Mouse (Mus musculus) lung, adult 2 months (tissue): ENCODE data around the gene Bdkrb2. TPM values are rescaled to one million over a fixed set of nuclear protein-coding genes. Genes with fewer than 3 reads are reported as not detected.

ENCODE experiments used
- DNase-seq: peaks from one replicate; pipeline ENCODE4 v3.0.0; 2022
- H3K4me1 ChIP-seq: fragments of 200-500 bp; 2 replicates; pipeline ENCODE4 v1.6.1; 2011; ENCODE audit warnings: low read length; ENCODE audit not compliant: control insufficient read depth, insufficient read depth
- H3K4me3 ChIP-seq: fragments of 200-500 bp; replicated peaks from 2 replicates; pipeline ENCODE3; 2011; ENCODE audit warnings: low read depth, mild to moderate bottlenecking, control low read depth, low read length; ENCODE audit errors: extremely low read depth
- CTCF ChIP-seq: fragments of 200-500 bp; IDR thresholded peaks from 2 replicates; pipeline ENCODE4 v1.5.1; 2011; ENCODE audit warnings: mild to moderate bottlenecking, low read length, control low read depth; ENCODE audit not compliant: insufficient read depth
- POLR2A ChIP-seq: fragments of 200-500 bp; IDR thresholded peaks from 2 replicates; pipeline ENCODE4 v1.6.1; 2011; ENCODE audit warnings: low read depth, mild to moderate bottlenecking, control low read depth, low read length, borderline replicate concordance; ENCODE audit errors: extremely low read depth
- WGBS: fragments of 180-500 bp; shearing (Covaris S2); methylation state at CpG from one replicate; pipeline ENCODE4 v1.1.7; 2018; 5-methylcytosine and 5-hydroxymethylcytosine counted together
- polyA plus RNA-seq: library from polyadenylated mRNA; depleted of rRNA; stranded (reverse); fragments of >200 nt; gene quantifications from 2 replicates; pipeline ENCODE4 v1.2.3, GENCODE M21; 2012

Bdkrb2 gene
- polyA plus RNA-seq, 1 experiment, result 4.8 TPM

DNA sequence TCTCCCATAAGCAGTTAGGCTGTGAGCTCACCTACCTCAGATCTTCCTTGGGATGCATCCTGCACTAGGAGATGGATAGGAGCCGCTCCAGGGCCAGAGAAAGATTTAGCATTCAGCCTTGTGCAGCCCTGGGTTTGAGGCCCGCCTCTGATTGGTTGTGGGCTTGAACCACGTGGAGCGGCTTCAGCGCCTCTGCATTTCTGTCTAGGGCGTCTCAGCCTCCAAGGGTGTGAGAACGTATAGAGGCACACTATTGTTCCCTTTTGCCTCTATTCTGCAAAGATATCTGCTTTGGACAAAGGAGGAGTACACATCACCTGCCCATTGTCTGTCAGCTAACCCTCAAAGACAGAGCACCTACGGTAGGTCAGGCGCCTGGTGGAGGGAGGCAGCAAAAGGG, 19.5 kb downstream of the Bdkrb2 start:
- H3K4me3 ChIP-seq, result no peak overlapping the region
- 79% methylated on average over 9 of the region's 9 CpGs for WGBS
- no peak for TF ChIP-seq CTCF
- no peak for TF ChIP-seq POLR2A
- no peak for DNase-seq
- H3K4me1 ChIP-seq, result no peaks in the 10 kb centered on the region

DNA sequence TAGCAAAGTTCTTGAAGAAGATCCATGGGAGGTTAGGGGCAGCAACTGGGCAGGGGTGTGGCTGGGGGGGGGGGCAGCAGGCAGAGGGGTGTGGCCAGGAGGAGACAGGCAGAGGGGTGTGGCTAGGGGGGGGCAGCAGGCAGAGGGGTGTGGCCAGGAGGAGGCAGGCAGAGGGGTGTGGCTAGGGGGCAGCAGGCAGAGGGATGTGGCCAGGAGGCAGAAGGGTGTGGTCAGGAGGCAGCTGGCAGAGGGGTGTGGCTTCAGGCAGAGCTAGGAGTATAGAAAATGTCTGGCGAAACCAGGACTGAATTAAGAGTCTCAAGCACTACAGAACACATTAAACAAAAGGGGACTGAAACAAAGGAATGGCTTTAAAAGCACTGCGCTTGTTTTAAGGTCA, 20.5 kb downstream of the Bdkrb2 start:
- WGBS, result 20% methylated on average over 2 of the region's 2 CpGs
- no peak for TF ChIP-seq CTCF
- H3K4me1 ChIP-seq, result no peaks in the 10 kb centered on the region
- DNase-seq, result no peak
- no peak overlapping the region for H3K4me3 ChIP-seq

DNA sequence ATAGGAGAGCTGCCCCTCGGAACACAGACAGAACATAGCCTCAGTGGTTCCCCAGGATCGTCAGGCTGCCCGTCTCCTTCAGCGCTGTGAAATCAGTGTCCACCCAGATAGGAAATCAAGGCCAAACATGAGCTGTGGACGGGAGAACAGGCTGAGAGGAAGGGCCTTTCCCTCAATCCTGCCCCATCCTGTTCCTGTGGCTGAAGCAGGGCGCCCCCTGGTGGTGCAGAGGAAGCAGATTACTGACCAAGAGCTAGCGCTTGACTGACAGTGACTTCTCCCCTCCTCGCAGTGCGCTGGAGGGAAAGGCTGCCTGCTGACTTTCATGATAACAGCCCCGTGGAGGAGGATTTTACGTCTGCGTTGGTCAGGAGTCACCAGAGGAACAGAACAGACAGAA, 21.8 kb downstream of the Bdkrb2 start:
- no peaks in the 10 kb centered on the region for H3K4me1 ChIP-seq
- TF ChIP-seq CTCF (peak; percentile 89), POLR2A (no peak)
- peak; percentile 71 for DNase-seq
- no peak overlapping the region for H3K4me3 ChIP-seq
- 12% methylated on average over 12 of the region's 12 CpGs for WGBS

DNA sequence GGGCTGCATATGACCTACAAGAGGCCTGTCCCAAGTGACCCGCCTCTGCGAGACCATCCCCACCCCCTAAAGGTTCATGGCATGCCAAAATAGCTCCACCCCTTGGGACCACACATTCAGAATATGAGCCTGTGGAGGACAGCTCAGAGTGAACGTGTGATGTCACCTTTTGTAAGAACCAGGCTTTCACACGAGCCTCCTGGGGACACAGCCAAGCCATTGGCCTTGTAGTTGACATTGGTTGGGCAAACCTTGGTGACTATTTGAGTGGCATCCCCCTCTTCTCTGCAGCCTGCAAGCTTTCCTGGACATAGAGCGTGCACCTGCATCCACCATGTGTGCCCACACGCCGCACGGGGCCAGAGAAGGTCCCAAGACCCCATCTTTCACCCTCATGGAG, 24.5 kb downstream of the Bdkrb2 start:
- WGBS, result 85% methylated on average over 8 of the region's 8 CpGs
- no peaks in the 10 kb centered on the region for H3K4me1 ChIP-seq
- DNase-seq, result no peak
- no peak overlapping the region for H3K4me3 ChIP-seq
- TF ChIP-seq POLR2A, result no peak
- TF ChIP-seq CTCF, result no peak

DNA sequence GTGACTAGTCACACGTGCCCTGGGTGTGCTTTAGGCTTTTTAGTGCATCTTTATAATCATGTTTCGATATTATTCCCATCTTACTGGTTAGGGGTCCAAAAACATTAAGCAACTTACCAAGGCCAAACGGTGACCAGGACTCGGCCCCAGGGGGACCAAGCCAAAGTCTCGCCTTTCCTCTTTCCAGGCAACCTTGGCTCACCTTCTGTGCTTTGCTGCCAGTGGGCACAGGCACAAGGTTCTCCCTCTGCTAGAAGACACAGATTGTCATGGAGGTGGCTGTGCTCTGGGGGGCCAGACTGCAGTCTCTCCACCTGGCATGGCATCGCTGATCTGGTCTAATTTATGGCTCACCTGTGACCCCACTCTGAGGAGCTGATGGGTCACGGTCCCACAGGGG, 27.8 kb downstream of the Bdkrb2 start:
- no peak for TF ChIP-seq POLR2A
- TF ChIP-seq CTCF, result no peak
- 76% methylated on average over 7 of the region's 7 CpGs for WGBS
- Histone ChIP-seq H3K4me1 (no peaks in the 10 kb centered on the region), H3K4me3 (no peak overlapping the region)
- no peak for DNase-seq

DNA sequence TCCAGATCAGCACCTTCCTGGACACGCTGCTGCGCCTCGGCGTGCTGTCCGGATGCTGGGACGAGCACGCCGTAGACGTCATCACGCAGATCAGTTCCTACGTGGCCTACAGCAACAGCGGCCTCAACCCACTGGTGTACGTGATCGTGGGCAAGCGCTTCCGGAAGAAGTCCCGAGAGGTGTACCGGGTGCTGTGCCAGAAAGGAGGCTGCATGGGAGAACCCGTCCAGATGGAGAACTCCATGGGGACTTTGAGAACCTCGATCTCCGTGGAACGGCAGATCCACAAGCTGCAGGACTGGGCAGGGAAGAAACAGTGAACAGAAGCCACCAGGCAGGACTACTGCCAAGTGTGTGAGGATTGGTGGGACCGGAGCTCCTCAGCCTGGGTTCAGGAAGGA, 29.3 kb downstream of the Bdkrb2 start:
- 96% methylated on average over 23 of the region's 23 CpGs for WGBS
- DNase-seq, result no peak
- TF ChIP-seq POLR2A (no peak), CTCF (no peak)
- Histone ChIP-seq H3K4me3 (no peak overlapping the region), H3K4me1 (no peaks in the 10 kb centered on the region)

DNA sequence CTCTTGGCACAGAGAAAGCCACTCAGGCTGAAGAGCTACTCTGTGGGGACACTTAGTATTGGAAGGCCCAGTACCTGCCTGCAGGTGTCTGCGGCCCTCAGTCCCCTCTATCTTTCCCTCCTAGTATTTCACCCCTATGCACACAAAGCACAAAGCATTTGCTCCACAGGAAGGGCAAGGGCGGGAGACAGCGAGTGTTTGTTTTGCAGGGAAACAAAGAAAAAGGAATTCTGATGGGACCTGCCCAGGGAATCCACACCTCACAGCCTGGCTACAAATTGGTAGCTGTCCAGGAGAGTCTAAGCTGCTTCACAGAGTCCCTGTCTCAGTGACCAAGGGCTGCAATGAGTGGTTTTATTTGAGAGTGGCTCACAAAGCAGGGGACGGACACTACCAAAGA, 30.4 kb downstream of the Bdkrb2 start:
- Histone ChIP-seq H3K4me1 (no peaks in the 10 kb centered on the region), H3K4me3 (no peak overlapping the region)
- no peak for TF ChIP-seq CTCF
- TF ChIP-seq POLR2A, result no peak
- WGBS, result 50% methylated on average over 4 of the region's 4 CpGs
- no peak for DNase-seq

DNA sequence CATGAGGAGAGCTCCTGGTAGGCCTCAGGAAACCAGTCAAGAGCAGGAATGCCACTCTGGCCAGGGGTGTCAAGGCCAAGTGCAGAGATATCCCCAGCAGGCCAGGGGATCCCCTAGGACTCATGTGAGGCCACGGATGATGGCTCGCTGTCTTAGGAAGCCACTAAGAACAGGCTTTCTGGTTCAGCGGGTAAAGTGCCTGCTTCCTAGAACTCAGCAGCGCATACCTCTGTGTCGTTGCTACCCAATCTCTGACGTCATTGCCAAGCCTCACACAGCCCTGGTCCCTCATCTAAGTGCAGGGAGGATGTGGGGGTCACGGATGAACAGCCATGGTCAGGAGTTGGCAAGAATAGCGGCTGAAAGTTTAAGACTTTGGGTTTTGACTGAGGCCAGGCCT, 34.1 kb downstream of the Bdkrb2 start:
- 87% methylated on average over 8 of the region's 8 CpGs for WGBS
- Histone ChIP-seq H3K4me3 (no peak overlapping the region), H3K4me1 (no peaks in the 10 kb centered on the region)
- no peak for DNase-seq
- TF ChIP-seq CTCF (no peak), POLR2A (no peak)

DNA sequence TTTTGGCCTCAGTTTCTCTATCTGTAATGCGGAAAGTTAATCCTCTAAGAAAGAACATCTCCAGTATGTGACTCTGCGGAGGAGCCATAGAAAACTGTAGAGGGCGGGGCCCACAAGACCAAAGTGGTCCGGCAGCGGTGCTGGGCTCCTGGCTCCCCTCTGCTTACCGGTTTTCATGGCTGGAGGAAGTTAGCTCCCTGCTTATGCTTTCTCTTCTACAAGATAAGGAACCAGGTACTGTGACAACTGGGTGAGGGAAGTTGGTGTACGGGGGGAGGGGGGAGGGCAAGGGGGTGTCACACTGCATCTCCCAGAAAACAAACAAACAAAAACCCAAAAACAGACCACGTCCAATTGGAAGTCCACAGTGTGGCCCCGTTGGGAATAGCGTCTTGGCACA, 35.5 kb downstream of the Bdkrb2 start:
- no peak for TF ChIP-seq CTCF
- no peak for TF ChIP-seq POLR2A
- 74% methylated on average over 10 of the region's 10 CpGs for WGBS
- no peak for DNase-seq
- Histone ChIP-seq H3K4me3 (no peak overlapping the region), H3K4me1 (no peaks in the 10 kb centered on the region)

DNA sequence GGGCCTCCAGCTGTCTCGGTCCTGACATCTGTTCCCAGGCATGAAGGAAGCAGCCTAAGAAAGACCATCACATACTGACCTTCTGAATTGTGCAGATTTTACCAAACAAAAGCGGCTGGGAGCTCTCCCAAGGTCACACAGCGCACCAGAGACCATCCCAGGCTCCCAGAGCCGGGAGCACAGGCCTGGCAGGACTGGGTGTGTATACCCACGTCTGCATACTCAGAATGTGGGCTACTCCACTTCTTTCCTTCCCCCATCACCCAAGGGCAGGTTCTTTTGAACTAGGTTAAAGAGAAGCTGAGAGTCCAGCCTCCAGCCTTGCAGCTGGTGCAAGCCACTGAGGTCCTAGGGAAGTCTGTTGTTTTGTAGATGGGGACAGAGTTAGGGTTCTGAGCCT, 36.1 kb downstream of the Bdkrb2 start:
- TF ChIP-seq CTCF (no peak), POLR2A (no peak)
- WGBS, result 68% methylated on average over 5 of the region's 5 CpGs
- Histone ChIP-seq H3K4me1 (no peaks in the 10 kb centered on the region), H3K4me3 (no peak overlapping the region)
- DNase-seq, result no peak

DNA sequence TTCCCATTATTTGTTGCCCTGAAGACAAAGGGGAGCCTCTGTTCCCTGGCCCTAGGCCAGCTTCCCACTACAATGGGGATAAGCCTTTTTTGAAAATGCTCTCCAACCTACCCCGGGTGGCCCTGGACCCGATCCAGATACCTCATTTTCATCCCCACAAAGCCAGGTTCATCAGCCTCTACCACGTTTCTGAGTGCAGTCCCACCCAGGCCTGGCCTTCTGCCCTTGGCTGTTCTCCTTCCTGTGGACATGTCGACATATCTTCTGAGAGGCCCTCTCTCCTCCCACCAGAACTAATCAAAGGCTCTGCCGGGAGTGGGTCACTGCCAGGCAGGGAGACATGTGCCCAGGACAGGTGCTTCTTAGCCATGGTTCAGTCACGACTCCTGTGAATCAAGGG, 38.6 kb downstream of the Bdkrb2 start:
- TF ChIP-seq CTCF (no peak), POLR2A (no peak)
- Histone ChIP-seq H3K4me3 (no peak overlapping the region), H3K4me1 (no peaks in the 10 kb centered on the region)
- WGBS, result 37% methylated on average over 6 of the region's 6 CpGs
- DNase-seq, result no peak
